Mouse (Mus musculus) retina, adult 2 months (tissue): Measurements from ENCODE around the gene Atg4d.
"Not testable (repeated sequence)": the region's sequence is repeated elsewhere in the genome, so short reads cannot be mapped to it uniquely, and the experiment has no call there.

Experiments
- DNase-seq: peaks from one replicate; pipeline ENCODE4 v3.0.0-alpha.2; 2012; ENCODE audit warnings: low read depth, low spot score

Atg4d gene

DNA sequence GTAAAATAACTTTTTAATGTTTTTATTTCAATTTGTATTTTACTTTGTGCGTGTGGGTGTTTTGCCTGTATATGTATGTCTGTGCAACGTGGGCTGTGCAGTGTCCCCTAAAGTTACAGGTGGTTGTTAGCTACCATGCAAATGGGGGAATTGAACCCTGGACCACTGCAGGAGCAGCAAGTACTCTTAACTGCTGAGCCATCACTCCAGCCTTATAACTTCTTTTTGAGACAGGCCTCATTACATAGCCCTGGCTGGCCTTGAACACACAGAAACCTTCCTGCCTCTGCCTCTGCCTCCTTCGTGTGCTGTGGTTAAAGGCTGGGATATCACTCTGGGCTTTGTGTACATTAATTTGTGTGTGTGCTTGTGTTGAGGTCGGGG is 25.6 kb upstream of the Atg4d start:
- no peak for DNase-seq

DNA sequence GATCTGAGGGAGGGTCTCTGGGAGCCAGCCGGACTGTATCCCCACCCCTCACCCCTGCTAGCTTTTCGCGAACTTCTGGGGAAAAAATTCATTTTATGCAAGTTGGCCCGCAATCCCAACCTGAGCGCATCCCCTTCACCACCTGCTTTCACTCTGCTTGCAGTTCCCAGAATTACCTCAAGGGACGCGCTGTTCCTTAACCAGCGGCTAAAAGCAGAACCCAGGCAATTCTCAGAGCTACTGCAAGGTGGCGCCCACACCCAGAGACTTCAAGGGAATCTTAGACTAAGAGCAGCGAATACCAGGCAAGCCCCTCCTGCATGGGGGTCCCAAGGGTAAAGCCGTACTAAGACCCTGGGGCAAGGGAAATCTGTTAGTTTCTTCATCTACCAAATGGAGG is 23.8 kb upstream of the Atg4d start:
- peak; percentile 72 for DNase-seq

DNA sequence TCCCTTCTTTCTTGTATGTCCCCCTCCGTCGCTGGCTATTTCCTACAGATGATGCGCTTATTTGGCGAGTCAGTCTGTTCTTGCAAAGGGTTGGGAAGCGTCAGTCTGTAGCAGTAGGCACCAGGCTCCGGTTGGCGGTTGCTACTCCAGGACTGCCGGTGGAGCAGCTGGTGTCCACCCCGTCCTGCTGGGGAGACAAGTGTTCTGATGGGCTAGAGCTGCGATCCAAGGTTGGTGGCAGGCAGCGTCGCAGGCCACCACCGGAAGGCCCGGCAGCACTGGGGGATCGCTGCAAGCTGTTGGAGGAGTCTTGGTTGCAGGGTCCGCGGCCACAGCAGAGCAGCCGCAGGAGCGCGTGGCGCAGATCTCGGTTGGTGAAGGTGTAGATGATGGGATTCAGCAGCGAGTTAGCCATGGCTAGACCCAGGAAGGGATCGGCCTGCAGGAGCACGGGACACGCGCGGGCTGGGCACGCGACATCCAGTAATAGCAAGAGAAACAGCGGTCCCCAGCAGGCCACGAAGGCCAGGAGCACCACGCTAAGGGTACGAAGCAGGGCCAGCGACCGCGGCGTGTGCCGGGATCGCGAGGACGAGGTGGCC is 21.2 kb upstream of the Atg4d start:
- DNase-seq: no peak

DNA sequence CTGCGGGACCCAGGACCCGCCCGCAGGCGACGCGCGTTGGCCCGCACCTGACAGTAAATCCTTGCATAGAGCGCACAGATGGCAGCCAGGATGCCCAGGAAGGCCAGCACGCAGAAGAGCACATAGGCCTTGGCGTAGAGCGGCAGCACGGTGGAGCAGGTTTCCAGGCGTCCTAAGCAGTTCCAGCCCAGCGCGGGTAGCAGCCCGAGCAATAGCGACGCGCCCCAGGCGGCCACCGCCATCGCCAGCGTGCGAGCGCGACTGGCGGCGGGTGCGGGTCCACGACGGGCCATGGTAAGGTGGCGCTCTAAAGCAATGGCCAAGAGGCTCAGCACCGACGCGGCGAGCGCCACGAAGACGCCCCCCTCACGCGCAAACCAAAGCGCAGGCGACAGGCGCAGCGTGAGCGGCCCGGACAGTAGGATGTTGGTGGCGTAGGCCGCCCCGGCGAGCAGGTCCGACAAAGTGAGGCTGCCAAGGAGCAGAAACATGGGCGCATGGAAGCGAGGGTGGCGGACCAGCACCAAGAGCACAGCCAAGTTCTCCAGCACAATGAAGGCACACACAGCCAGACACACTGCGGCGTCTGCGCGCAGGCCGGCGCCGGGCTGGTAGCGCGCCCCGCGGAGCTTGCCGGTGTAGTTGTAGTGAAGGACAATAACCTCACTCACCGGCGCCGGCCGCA is 20.5 kb upstream of the Atg4d start:
- no peak for DNase-seq

DNA sequence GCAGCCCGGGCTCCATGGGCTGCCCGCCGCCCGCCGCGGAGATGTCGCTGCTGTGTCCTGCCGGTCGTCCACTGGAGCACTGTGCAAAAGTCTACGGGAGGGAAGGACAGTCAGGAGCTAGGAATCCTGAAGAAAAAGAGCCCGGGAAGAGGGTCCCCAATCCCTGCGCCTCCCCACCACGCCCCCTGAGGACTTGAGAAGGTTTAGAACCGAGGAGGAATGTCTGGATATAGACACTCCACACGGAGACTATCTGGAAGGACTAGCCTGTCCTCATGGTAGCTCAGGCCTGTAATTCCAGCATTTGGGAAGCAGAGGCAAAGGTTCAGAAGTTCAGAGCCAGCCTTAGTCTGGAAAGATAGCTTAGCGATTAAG is 20.0 kb upstream of the Atg4d start:
- no peak for DNase-seq

DNA sequence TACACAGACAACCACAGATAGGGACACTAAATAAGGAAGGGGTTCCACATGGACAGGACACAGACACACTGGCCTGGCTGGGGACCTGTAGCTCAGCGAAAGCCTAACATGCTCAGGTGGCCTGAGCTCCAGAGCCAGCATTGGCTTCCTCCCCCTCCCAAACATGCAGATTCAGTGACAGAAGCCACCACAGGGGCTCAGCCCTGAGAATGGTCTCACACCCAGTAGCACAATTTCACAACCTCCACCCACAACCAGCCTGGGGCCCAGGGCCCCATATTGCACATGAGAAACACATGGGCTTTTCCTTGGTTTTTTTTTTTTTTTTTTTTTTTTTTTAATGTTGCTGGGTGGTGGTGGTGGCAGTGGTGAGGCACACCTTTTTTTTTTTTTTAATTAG is 18.8 kb upstream of the Atg4d start:
- no peak for DNase-seq

DNA sequence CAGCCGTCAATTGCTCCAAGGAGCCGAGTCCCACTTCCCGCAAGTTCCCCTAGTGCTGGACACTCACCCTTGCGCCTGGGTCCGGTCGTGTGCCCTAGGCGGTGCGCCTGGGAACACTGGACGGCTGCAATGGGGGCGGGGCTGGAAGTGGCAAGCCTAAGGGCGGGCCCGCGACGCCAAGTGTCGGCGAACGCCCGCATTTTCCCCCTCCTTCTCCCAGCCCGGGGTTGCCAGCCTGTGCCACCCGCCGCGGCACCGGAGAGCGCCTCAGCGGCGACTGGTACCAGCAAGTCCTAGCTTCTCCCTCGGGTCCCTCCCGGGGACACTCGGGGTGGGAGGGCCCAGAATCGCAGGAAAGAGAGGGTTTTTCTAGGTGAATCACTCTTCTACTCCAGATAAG is 16.8 kb upstream of the Atg4d start, which contains the start of gene S1pr5:
S1pr5 (minus strand) TSS at position 118 of the 400 bp plus-strand sequence.
- no peak for DNase-seq

DNA sequence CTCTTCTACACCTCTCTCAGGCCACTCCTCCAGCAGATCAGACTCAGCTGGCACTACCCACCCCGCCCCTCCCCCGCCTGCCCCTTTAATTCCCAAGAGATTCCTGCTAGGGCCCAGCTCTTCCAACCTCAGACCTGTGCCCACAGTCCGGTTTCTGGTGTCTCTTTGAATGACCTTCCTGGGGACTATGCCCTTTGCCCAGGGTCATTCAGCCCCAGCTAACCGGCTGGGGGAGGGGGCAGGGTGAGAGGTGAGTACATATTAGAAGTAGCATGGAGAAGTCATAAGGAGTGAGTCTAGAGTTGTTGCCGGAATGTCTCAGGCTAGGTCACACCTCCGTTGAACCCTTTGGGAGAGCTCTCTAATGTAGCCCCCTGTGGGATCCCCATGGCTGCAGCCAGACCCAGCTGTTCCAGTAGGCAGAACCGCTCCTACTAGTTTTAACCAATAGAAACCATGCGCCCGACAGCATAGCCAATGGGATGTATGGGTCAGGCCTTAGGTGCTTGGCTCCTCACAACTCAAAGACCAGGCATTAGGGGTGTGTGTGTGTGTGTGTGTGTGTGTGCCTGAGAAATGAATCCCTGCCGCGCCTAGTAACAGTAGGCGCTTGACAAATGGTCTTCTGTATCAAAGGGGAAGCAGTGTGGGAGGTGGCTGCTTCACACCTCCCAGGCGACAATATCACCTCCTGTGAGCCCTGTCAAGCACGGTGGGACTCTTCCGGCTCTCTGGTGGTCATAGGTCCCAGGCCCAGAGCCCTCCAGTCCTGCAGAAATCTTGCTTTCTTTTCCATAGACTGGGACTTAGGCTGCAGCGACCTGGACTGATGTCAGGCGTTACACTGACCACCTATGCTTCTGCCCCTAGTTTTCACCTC is 15.2 kb upstream of the Atg4d start:
- no peak for DNase-seq

DNA sequence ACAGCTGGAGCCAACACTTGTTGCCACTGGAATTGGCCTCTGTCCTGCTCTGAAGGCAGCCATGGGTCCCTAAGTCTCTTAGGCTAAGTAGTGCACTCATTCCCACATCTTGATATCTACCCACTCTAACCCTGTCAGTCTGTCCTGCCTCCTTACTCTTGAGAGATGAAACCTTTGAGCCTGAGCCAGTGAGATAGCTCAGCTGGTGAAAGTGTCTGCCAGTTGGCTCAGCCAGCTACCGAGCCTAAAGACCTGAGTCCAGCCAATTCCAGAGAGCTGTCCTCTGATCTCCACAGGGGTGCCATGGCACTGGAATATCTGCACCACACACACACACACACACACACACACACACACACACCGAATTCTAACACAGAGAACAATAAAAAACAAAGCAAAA is 14.6 kb upstream of the Atg4d start:
- DNase-seq: no peak

DNA sequence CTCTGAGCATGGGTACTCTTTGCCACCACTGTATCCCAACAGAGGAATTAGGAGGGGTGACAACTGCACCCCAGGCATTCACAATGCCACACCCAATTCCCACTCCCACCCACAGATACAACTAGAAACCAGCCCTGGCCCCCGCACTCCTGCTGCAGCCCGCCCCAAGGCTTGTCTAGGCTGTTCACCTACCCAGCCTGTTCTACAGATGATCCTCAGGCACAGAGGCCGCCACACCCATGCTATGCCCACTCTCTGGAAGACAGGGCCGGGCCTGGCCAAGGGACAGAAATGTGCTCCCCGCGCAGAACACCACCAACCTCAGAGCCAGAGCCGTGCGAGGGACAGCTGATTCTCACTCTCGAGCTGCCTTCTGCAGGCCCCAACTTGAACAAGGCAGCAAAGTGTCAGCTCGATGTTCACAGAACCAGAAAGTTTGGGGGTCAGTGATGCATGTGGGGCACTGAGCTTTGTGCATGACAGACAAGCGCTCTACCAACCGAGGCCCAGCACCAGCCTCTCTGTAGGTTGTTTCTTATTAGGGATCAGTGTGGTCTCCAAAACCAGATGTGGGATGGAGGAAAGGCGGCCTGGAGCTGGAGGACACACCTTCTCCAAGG is 13.9 kb upstream of the Atg4d start:
- no peak for DNase-seq

DNA sequence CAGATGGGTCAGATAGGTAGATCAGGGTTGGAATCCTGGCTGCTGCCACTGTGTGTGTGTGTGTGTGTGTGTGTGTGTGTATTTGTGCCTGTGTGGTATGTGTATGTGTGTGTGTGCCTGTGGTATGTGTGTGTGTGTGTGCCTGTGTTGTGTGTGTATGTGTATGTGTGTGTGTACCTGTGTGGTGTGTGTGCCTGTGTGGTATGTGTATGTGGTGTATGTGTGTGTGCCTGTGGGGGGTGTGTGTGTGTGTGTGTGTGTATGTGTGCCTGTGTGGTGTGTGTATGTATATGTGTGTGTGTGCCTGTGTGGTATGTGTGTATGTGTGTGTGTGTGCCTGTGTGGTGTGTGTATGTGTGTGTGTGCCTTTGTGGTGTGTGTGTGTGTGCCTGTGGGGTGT is 10.4 kb upstream of the Atg4d start:
- no peak for DNase-seq

DNA sequence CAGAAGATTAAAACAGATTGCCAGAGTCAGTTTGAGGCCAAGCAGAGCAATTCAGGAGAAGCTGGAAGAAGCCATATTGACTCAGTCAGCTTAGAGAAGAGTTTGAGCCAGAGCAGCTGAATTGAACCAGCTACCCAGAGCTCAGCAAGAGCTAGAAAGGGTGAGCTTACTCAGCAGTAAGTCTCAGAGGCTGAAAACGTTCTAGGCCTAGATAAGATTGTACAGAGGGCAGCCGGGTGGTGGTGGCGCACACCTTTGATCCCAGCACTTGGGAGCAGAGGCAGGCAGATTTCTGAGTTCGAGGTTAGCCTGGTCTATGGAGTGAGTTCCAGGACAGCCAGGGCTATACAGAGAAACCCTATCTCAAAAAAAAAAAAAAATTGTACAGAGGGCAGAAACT is 8.7 kb upstream of the Atg4d start:
- not testable (repeated sequence) for DNase-seq

DNA sequence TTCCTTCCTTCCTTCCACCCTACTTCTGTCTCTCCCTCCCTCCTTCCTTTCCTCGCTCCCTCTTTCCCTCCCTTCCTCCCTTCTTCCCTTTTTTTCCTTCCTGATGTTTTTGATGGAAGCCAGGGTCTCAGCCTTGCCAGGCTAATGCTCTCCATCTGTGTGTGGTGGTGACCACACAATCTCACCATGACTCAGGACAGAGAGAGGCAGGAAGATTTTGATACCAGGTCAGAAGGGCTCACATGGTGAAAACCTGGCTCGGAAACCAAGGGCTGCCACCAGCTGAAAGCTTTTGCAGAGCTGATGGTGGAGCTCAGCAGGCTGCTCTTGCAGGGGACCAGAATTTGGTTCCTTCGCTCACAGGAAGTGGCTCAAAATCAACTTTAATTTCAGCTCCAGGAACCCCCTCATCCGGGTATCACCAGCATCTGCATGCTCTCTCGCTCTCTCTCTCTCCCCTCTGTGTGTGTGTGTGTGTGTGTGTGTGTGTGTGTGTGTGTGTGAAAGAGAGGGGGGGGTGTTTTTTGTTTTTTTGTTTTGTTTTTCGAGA is 4.5 kb upstream of the Atg4d start:
- no peak for DNase-seq

DNA sequence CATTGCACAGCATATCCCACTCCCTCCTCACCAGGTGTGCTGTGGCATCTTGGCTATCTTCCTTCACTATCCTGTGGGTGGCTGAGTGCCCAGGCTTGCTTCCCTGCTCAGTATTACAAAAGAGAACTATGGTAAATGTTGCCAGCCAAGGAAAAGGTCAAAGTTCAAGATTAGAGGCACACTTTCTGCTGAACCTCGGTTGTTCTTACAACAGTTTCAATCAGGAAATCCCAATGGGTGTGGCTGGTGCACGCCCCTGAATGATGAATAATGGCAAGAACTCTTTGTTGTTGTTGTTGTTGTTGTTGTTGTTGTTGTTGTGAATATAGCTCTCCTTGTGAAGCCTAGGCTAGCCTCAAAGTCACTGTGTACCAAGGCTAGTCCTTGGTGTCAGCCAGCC is 3.3 kb upstream of the Atg4d start:
- no peak for DNase-seq

DNA sequence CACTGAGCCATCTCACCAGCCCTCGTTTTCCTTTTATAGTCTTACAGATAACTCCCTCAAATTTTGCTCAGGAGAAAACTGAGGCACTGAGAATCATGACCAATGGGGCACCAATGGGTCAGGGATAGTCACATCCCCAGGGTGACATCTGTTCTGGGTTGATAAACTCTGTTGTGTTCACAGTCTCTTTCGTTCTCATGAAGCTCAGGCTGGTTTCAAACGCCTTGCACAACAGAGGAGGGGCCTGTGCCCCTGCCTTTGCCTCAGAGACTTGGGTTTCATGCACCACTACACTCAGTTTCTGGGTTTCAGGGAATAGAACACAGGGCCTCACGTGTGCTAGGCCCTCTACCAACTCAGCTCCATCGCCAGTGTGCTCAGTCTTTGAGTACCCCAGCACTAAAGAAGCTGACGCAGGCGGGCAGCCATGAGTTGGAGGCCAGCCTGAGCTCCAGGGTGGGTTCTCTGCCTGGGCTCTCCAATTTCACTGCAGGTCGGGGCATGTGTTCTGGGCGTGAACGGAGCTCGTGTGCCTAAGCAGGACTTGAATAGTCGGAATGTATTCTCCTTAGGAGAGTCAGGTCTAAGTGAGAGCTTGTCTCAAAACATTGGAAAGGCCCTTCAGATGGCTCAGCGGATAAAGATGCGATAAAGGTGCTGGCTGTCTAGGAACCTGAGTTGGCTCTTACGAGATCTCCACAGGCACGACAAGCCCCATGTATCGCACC is 657 bp upstream of the Atg4d start:
- no peak for DNase-seq

DNA sequence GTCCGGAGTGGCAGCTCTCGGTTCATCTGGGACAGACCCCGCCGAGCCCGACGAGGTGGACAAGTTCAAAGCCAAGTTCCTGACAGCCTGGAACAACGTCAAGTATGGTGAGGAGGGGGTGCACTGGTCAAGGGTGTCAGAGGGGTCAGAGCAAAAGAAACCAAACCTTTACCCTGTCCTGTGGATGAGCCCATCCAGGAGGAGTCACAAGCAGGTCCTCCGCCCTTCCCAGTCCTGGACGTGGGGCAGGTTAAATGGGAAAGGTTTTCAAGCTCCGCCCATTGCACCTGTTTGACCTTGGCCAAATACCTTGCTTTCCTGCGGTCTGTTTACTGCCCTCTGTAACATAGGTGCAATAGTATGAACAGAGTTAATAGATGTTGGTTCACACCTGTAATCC is 518 bp downstream of the Atg4d start:
- DNase-seq: no peak

DNA sequence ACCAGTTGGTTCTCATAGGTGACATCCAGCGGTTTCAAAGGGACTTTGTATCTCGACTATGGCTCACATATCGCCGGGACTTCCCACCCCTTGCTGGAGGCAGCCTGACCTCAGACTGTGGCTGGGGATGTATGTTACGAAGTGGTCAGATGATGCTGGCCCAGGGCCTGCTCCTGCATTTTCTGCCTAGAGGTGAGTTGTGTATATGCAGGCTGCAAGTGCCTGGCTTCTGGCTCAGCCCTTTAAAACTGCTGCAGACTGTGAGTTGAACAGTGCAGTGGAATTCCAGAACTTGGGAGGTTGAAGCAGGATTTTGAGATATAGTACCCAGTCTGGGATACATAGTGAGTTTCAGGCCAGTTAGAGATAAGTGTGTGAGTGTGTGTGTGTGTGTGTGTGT is 1.8 kb downstream of the Atg4d start:
- no peak for DNase-seq

DNA sequence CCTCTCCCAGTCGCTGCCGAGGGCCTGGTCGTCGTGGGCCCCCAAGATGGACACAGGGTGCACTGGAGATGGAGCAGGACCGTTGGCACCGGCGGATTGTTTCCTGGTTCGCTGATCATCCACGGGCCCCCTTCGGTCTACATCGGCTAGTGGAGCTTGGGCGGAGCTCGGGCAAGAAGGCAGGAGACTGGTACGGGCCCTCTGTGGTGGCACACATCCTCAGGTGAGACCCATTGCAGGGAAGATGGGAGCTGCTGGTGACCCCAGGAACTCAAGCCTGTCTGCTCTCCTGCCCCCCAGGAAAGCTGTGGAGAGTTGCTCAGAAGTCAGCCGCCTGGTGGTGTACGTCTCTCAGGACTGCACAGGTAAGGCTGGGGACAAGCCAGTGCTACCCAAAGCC is 3.2 kb downstream of the Atg4d start:
- DNase-seq: no peak

DNA sequence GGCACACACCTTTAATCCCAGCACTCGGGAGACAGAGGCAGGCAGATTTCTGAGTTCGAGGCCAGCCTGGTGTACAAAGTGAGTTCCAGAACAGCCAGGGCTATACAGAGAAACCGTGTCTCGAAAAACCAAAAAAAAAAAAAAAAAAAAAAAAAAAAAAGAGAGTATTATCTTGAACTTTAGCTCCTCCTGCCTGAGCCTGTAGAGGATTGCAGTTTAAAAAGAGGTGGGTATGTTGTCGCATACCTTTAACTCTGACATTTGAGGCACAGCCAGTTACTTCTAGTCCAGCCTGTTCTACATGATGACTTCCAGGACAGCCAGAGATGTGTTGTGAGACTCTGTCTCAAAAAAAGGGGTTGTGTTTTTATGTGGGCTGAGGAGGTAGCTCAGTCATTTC is 4.5 kb downstream of the Atg4d start:
- DNase-seq: not testable (repeated sequence)

DNA sequence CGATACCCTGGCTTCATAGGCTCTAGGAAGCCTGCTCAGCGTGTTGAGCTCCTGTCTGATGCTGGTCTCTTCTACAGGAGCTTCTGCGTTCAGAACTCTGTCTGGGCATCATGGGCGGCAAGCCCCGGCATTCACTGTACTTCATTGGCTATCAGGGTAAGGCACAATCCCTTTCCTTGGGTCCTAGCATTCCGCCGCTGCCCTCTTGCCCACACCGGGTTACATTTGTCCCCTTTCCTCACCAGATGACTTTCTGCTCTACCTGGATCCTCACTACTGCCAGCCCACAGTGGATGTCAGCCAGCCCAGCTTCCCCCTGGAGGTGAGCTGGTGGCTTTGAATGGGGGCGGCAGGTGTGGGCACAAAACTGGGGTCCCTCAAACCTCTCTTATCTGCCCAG is 7.3 kb downstream of the Atg4d start:
- no peak for DNase-seq

DNA sequence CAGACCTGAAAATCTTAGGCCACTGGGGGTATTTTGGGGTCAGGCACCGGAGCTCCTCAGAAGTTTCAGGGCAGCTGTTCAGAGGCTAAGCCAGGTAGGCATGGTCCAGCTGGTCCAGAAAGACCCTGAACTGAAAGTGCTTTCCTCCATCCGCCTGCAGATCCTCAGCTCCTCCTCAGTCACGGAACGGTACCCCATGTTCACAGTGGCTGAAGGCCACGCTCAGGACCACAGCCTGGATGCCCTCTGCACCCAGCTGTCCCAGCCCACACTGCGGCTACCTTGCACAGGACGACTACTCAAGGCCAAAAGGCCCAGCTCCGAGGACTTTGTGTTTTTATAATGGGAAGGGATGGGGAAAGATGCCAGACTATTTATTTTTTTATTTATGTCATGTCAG is 8.0 kb downstream of the Atg4d start:
- no peak for DNase-seq
